Mouse (Mus musculus): ENCODE measurements around the gene Prrc2a. TPM values are rescaled to one million over a fixed set of nuclear protein-coding genes. Genes with fewer than 3 reads are reported as not detected.

The Prrc2a gene
- polyA plus RNA-seq, 1 experiment from 2014 or later = 79.2 TPM

GRCm38 (mm10) chr17:35166352-35167035 is 1.8 kb upstream of the Prrc2a start:
- ATAC-seq (replicated peaks; ENCODE audit: low FRiP score, low read depth) = no peak
- WGBS = 59% methylated on average over 8 of the region's 8 CpGs
- Histone ChIP-seq H3K4me1 (replicated peaks; ENCODE audit: insufficient read depth, low read length) (peaks cover 23% of the 10 kb centered on the region; the same call in 1 of the 2 replicates), H3K27ac (peak overlapping the region; percentile 98), H3K9me3 (replicated peaks; ENCODE audit: low read length) (no peaks in the 10 kb centered on the region), H3K36me3 (ENCODE audit: insufficient read depth, low read length) (peaks cover 6% of the 10 kb centered on the region; the same call in 1 of the 2 replicates), H3K4me2 (ENCODE audit: low read length) (peak overlapping the region; percentile 53; the same call in 1 of the 2 replicates), H3K9ac (ENCODE audit: low read depth, low read length) (peak overlapping the region; percentile 52; the same call in 1 of the 2 replicates), H3K27me3 (ENCODE audit: insufficient read depth, low read length) (no peaks in the 10 kb centered on the region), H3K4me3 (replicated peaks; ENCODE audit: low read depth, low read length) (no peak overlapping the region)
- peak; percentile 91 for DNase-seq (ENCODE audit: low spot score)
- peak; percentile 83 for TF ChIP-seq CTCF (IDR thresholded peaks at IDR 0.05; ENCODE audit: low read depth)

GRCm38 (mm10) chr17:35165451-35166155 is 906 bp upstream of the Prrc2a start:
- DNase-seq (ENCODE audit: low spot score) = no peak
- Histone ChIP-seq H3K9me3 (replicated peaks; ENCODE audit: low read length) (no peaks in the 10 kb centered on the region), H3K4me3 (replicated peaks; ENCODE audit: low read depth, low read length) (peak overlapping the region; percentile 100), H3K4me1 (replicated peaks; ENCODE audit: insufficient read depth, low read length) (peaks cover 23% of the 10 kb centered on the region; the same call in 1 of the 2 replicates), H3K9ac (ENCODE audit: low read depth, low read length) (peak overlapping the region; percentile 61), H3K27ac (peak overlapping the region; percentile 98), H3K4me2 (ENCODE audit: low read length) (peak overlapping the region; percentile 53), H3K27me3 (ENCODE audit: insufficient read depth, low read length) (no peaks in the 10 kb centered on the region), H3K36me3 (ENCODE audit: insufficient read depth, low read length) (peaks cover 15% of the 10 kb centered on the region)
- TF ChIP-seq CTCF (IDR thresholded peaks at IDR 0.05; ENCODE audit: low read depth) = no peak
- ATAC-seq (replicated peaks; ENCODE audit: low FRiP score, low read depth) = peak; percentile 82; the same call in 1 of the 2 replicates
- 17% methylated on average over 12 of the region's 12 CpGs for WGBS

- Histone ChIP-seq H3K4me1 (replicated peaks; ENCODE audit: insufficient read depth, low read length) (peaks cover 23% of the 10 kb centered on the region; the same call in 1 of the 2 replicates), H3K9ac (ENCODE audit: low read depth, low read length) (peak overlapping the region; percentile 99), H3K4me2 (ENCODE audit: low read length) (peak overlapping the region; percentile 82), H3K27ac (peak overlapping the region; percentile 98), H3K4me3 (replicated peaks; ENCODE audit: low read depth, low read length) (peak overlapping the region; percentile 100), H3K9me3 (replicated peaks; ENCODE audit: low read length) (no peaks in the 10 kb centered on the region), H3K27me3 (ENCODE audit: insufficient read depth, low read length) (no peaks in the 10 kb centered on the region), H3K36me3 (ENCODE audit: insufficient read depth, low read length) (peaks cover 29% of the 10 kb centered on the region)
- no peak for TF ChIP-seq CTCF (IDR thresholded peaks at IDR 0.05; ENCODE audit: low read depth)
- WGBS = under 1% methylated on average over 15 of the region's 28 CpGs
- ATAC-seq (replicated peaks; ENCODE audit: low FRiP score, low read depth) (no peak), DNase-seq (ENCODE audit: low spot score) (peak; percentile 39)
Measured at GRCm38 (mm10) chr17:35164218-35164567, 504 bp downstream of the Prrc2a start.

GRCm38 (mm10) chr17:35163326-35164081 is 1.2 kb downstream of the Prrc2a start:
- TF ChIP-seq CTCF (IDR thresholded peaks at IDR 0.05; ENCODE audit: low read depth) = no peak
- no peak for ATAC-seq (replicated peaks; ENCODE audit: low FRiP score, low read depth)
- peak overlapping the region; percentile 100 for H3K4me3 ChIP-seq (replicated peaks; ENCODE audit: low read depth, low read length)
- peak overlapping the region; percentile 99 for H3K9ac ChIP-seq (ENCODE audit: low read depth, low read length)
- H3K27ac ChIP-seq = peak overlapping the region; percentile 98
- 2% methylated on average over 8 of the region's 8 CpGs for WGBS
- H3K4me1 ChIP-seq (replicated peaks; ENCODE audit: insufficient read depth, low read length) = peaks cover 23% of the 10 kb centered on the region; the same call in 1 of the 2 replicates
- H3K36me3 ChIP-seq (ENCODE audit: insufficient read depth, low read length) = peaks cover 36% of the 10 kb centered on the region
- peak; percentile 35 for DNase-seq (ENCODE audit: low spot score)
- peak overlapping the region; percentile 82 for H3K4me2 ChIP-seq (ENCODE audit: low read length)
- no peaks in the 10 kb centered on the region for H3K27me3 ChIP-seq (ENCODE audit: insufficient read depth, low read length)
- no peaks in the 10 kb centered on the region for H3K9me3 ChIP-seq (replicated peaks; ENCODE audit: low read length)

- DNase-seq (ENCODE audit: low spot score) (no peak), ATAC-seq (replicated peaks; ENCODE audit: low FRiP score, low read depth) (no peak)
- no peak overlapping the region for H3K27ac ChIP-seq
- H3K4me1 ChIP-seq (replicated peaks; ENCODE audit: insufficient read depth, low read length) = peaks cover 23% of the 10 kb centered on the region; the same call in 1 of the 2 replicates
- no peaks in the 10 kb centered on the region for H3K9me3 ChIP-seq (replicated peaks; ENCODE audit: low read length)
- WGBS = 11% methylated on average over 12 of the region's 12 CpGs
- H3K4me3 ChIP-seq (replicated peaks; ENCODE audit: low read depth, low read length) = peak overlapping the region; percentile 100
- H3K27me3 ChIP-seq (ENCODE audit: insufficient read depth, low read length) = no peaks in the 10 kb centered on the region
- no peak for TF ChIP-seq CTCF (IDR thresholded peaks at IDR 0.05; ENCODE audit: low read depth)
- peak overlapping the region; percentile 99 for H3K9ac ChIP-seq (ENCODE audit: low read depth, low read length)
- H3K36me3 ChIP-seq (ENCODE audit: insufficient read depth, low read length) = peaks cover 44% of the 10 kb centered on the region
- peak overlapping the region; percentile 82 for H3K4me2 ChIP-seq (ENCODE audit: low read length)
Measured at GRCm38 (mm10) chr17:35162730-35163129, 2.0 kb downstream of the Prrc2a start.

GRCm38 (mm10) chr17:35162121-35162520 is 2.6 kb downstream of the Prrc2a start:
- H3K27ac ChIP-seq = no peak overlapping the region
- H3K4me3 ChIP-seq (replicated peaks; ENCODE audit: low read depth, low read length) = peak overlapping the region; percentile 100; the same call in 1 of the 2 replicates
- no peak for TF ChIP-seq CTCF (IDR thresholded peaks at IDR 0.05; ENCODE audit: low read depth)
- peaks cover 23% of the 10 kb centered on the region; the same call in 1 of the 2 replicates for H3K4me1 ChIP-seq (replicated peaks; ENCODE audit: insufficient read depth, low read length)
- H3K9ac ChIP-seq (ENCODE audit: low read depth, low read length) = peak overlapping the region; percentile 99; the same call in 1 of the 2 replicates
- no peaks in the 10 kb centered on the region for H3K27me3 ChIP-seq (ENCODE audit: insufficient read depth, low read length)
- DNase-seq (ENCODE audit: low spot score) (no peak), ATAC-seq (replicated peaks; ENCODE audit: low FRiP score, low read depth) (no peak)
- no peaks in the 10 kb centered on the region for H3K9me3 ChIP-seq (replicated peaks; ENCODE audit: low read length)
- WGBS = 35% methylated on average over 14 of the region's 14 CpGs
- H3K36me3 ChIP-seq (ENCODE audit: insufficient read depth, low read length) = peaks cover 50% of the 10 kb centered on the region
- peak overlapping the region; percentile 82 for H3K4me2 ChIP-seq (ENCODE audit: low read length)
